Mouse (Mus musculus): ENCODE results near the gene Dennd4b. TPM values are rescaled to one million over a fixed set of nuclear protein-coding genes. Genes with fewer than 3 reads are reported as not detected.
"Not testable (repeated sequence)": the region's sequence is repeated elsewhere in the genome, so short reads cannot be mapped to it uniquely, and the experiment has no call there.

The Dennd4b gene
- 10 to 100 TPM; 38.0 to 39.3 (median 38.7) TPM for total RNA-seq (2022)

GRCm38 (mm10) chr3:90265034-90265931, at the start of gene Dennd4b:
TSS of gene Dennd4b (plus strand) at chr3:90265185.
- DNase-seq (ENCODE audit: low spot score): peak; percentile 90

DNA sequence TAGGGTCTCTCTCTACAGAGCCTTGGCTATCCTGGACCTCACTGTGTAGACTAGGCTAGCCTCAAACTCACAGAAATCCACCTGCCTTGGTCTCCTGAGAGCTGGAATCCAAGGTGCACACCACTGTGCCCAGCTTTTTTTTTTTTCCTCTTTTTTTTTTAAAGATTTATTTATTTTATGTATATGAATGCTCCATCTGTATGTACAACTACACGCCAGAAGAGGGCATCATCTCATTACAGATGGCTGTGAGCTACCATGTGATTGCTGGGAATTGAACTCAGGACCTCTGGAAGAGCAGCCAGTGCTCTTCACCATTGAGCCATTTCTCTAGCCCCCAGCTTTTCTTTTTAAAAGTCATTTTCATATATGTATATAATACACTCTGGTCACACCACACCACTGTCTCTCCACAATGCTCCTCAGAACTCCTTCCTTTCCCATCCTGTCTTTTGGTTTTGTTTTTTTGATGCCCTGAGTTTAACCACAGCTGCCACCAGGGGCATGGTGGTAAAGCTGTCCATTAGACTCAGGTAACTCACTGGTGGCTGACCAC, 49.1 kb upstream of the Dennd4b start:
- DNase-seq (ENCODE audit: low spot score): no peak

DNA sequence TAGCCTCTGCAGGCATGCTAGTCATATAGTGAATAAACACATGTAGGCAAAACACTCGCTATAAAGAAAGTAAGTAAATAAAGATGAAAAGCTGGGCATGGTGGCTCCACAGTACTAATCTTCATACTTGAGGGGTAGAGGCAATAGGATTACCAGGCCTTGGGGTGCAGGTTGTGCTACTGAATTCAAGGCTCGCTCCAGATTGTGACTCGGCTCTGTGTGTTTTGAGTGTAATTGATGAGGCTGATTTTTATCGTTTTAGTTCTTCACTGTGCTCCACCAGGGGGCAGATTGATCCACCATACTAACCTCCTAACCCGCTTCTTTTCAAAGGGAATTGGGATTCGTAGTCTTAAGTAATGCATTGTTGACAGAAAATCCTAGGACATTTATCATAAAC, 44.9 kb upstream of the Dennd4b start:
- peak; percentile 55 for DNase-seq (ENCODE audit: low spot score)

DNA sequence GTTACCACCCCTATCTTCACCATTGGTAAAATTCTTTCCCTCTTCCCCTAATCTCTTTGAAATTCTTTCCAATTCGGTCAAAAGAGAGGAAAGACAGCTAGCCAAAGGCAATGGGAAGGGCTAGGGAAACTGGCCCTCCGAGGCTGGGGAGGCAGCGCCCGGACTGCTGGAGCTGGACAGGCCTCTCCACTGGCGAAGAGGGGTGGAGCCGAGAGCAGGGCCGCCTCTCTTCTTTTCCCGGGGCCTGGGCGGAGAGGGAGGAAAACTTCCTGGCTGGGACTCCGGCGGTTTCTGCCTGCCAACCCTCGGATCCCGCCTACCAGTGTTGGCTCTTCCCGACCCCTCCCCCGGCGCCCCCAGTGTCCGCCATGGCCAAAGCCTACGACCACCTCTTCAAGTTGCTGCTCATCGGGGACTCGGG, 44.4 kb upstream of the Dennd4b start:
- peak; percentile 88 for DNase-seq (ENCODE audit: low spot score)

DNA sequence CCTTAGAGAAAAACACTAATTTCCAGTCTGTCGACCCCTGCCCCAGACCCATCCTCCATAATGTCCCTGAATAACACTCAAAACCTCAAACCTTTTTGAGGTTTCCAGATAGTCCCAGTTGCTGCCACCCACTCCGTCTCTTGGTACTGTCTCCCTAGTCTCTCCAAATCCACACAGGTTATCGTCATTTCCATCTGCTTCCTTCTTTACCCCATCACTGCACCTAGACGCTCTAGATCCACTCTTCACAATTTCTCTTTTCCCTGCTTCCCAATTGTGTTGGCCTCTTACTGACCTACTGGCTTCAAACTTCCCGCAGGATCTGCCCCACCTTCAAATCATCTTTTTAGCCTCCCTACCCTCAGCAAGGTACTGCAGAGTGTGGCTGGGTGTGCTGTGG, 43.9 kb upstream of the Dennd4b start:
- DNase-seq (ENCODE audit: low spot score): no peak

- DNase-seq (ENCODE audit: low spot score): no peak
These were observed 42.5 kb upstream of the Dennd4b start for GRCm38 (mm10) chr3:90222455-90222854.

DNA sequence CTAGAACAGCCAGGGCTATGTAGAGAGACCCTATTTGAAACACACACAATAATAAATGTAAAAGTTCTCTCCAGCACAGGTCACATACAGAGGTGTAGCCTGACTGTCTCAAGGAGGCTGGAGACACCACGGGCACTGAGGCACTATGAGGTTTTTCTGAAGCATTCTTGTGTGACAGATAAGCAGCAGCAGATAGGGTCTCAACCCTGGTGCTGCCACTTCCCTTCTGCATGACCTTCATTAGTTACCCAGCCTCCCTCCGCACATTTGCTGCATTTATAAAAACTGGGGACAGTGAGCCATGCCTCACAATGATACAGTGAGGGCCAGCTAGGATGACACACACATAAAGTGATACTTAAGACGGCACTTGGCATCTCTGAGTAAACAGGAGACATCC, 42.0 kb upstream of the Dennd4b start:
- DNase-seq (ENCODE audit: low spot score): no peak

- no peak for DNase-seq (ENCODE audit: low spot score)
These were observed 40.7 kb upstream of the Dennd4b start for GRCm38 (mm10) chr3:90224331-90224730.

- DNase-seq (ENCODE audit: low spot score): no peak
These were observed 33.9 kb upstream of the Dennd4b start for GRCm38 (mm10) chr3:90231075-90231474.

DNA sequence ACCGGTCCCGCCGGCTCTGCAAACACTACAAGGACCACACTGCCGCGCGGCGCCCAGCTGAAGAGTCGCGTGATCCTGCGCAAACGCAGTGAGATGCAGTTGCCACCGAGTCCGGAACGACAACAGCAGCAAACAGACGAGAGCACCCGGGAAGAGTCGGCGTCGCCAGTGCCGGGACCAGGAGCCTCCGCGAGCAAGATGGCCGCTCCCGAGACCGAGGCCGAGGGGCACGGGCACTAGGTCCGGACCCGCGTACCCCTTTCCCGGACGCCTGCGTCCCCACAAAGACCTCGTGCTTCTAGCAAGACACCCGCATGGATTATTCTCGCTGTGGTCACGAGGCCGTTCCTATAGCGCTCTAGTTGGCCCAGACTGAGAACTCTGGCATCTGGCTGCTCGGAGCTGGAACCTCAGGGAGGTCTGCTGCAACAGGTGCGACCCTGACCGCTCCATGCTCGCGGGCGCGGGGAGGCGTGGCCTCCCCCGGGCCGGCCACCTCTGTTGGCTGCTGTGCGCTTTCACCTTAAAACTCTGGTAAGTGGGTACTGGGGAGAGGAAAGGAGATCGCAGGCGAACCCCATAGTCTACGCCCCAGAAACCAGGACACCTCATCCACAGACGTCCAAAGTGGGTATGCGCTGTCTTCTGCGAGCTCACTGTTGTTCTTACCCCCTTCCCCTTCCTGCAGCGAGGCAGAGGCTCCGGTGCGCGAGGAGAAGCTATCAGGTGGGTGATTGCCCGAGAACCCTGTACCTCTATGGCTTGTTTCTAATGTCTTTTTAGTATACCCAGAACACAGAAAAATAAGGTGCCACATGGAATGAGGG, 33.3 kb upstream of the Dennd4b start, which contains the start of gene Jtb:
TSS of gene Jtb (plus strand) at position 91 of the 827 bp plus-strand sequence.
- peak; percentile 95 for DNase-seq (ENCODE audit: low spot score)

DNA sequence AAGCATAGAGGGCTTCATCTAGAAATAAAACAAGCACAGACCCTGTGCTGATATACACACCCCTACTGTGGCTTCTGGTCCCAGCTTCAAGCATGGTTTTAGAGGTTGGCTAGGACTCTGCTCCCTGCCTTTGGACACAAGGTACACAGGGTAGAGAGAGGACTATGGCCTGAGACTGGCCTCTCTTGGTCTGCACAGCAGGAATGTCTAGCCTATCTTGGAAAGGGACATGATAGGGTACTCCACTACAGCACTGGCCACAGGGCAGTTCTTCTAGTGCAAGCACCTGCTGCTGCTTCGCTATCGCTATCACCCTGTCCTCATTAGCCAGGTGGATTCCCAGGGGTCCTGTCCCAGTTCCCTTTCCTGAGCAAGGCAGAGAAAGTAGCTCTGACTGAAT, 23.7 kb upstream of the Dennd4b start:
- DNase-seq (ENCODE audit: low spot score): no peak

DNA sequence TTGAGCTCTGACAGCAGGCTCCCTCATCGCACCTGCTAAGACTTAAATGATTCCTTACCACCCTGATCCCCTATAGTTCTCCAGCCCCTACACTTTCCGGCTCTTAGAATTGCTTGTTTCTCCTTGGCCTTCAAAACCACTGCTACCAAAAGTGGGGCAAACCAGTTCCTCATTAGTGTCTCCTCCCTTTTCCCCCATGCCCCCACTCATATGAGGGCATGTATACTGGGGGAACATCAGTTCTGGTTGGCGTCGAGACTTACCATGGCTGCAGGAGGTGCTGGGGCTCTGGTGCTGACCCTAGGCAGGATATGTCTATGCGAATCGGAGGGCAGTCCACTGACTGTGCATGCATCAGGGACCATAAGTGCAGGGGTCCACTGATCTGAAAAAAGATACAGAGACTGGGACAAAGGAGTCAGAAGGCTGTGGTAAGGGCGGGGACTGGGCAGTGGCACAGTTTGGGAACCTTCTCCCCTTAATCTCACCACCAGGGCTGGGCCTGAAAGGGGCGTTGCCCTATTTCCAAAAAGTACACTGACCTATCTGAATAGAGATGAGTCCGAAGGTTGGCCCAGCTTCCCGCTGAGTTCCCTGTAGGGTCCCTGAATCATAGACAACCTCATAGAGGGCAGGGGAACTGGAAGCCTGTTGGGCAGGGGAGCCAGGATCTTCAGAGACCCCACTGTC, 23.2 kb upstream of the Dennd4b start:
- no peak for DNase-seq (ENCODE audit: low spot score)

GRCm38 (mm10) chr3:90242984-90243775, 21.8 kb upstream of the Dennd4b start, which contains the start of gene Creb3l4:
TSS of gene Creb3l4 (minus strand) at chr3:90243512.
- DNase-seq (ENCODE audit: low spot score): peak; percentile 32

GRCm38 (mm10) chr3:90245406-90245805, 19.6 kb upstream of the Dennd4b start:
- DNase-seq (ENCODE audit: low spot score): no peak

DNA sequence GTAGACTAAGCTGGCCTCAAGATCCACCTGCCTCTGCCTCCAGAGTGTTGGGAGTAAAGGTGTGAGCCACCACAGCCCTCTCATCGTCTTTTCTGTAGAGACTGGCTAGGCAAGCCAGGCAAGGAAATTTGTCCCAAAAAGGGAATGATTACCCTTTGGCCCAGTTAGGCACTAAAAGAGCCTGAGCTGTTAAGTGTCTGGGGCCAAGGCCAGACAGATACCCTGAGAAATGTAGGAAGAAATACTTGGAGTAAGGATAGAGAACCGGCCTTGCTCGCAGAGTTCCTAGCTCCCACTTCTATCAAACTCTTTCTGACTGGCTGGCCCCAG, 17.4 kb upstream of the Dennd4b start:
- DNase-seq (ENCODE audit: low spot score): no peak

DNA sequence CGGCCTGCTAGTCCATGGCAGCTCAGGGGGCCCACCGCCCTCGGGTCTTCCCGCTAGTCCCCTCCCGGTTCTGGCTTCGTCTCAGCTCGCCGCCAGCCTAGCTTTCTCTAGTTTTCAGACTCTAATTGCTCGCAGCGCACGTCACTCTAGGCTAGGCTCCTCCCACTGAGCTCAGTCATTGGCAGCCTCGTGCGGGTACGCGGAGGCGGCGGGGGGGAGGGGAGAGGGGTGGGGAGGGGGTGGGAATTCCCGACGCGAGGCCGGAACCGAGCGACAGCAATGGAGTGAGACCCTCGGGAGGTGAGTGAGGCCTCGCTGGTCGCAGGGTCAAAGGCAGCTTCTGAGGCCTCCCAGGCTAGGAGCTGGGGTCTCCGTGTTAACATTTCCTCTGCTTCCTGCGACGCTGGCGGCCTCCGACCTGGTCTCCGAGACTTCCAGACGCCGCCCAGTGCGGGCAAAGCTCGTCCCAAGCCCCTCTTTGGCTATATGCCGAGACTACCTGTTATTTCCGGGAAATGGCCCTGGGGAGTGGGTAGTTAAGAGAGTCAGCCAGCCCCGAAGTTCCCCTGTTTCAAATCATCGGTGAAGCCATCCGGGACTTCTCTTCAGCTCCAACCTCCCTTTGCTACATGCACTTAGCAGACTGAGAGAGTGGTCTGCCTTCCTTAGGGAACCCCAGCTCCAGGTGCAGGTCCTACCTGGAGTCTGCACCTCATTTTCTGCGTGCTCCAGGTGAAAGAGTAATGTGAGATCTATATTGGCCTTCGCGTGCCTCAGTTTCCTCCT, 16.8 kb upstream of the Dennd4b start, which contains the start of gene Slc39a1:
TSS of gene Slc39a1 (plus strand) at position 213 of the 786 bp plus-strand sequence.
- peak; percentile 96 for DNase-seq (ENCODE audit: low spot score)

GRCm38 (mm10) chr3:90248746-90249100, 16.3 kb upstream of the Dennd4b start:
- peak; percentile 55 for DNase-seq (ENCODE audit: low spot score)

DNA sequence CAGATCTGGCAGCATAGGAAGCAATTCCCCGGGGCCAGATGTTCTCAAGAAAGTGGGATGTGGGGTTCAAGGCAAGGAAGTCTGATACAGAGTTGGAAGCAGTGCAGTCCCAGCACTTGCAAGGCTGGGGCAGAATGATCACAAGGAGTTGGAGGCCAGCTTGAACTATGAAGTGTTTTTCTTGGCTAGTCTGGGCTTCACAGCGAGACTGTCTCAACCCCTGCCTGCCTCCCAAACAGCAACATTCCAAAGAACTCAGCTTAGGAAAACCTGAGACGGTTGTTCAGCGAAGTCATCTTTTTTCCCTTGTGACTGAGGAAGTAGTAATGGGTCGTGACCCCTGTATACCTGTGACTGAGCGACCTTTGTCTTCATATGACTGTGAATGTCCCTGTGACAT, 14.2 kb upstream of the Dennd4b start:
- DNase-seq (ENCODE audit: low spot score): no peak

DNA sequence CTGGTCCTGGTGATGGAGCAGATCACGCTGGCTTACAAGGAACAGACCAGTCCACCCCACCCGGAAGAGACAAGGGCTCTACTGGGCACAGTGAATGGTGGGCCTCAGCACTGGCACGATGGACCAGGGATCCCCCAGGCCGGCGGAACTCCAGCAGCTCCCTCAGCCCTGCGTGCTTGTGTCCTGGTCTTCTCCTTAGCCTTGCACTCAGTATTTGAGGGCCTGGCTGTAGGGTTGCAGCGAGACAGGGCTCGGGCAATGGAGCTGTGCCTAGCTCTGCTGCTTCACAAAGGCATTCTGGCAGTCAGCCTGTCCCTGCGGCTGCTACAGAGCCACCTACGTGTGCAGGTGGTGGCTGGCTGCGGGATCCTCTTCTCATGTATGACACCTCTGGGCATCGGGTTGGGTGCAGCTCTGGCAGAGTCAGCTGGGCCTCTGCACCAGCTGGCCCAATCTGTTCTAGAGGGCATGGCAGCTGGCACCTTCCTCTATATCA, 13.2 kb upstream of the Dennd4b start:
- not testable (repeated sequence) for DNase-seq (ENCODE audit: low spot score)

GRCm38 (mm10) chr3:90252659-90253058, 12.3 kb upstream of the Dennd4b start:
- not testable (repeated sequence) for DNase-seq (ENCODE audit: low spot score)
